Mouse (Mus musculus) gastrocnemius, postnatal 36 days (tissue): ENCODE measurements around the gene Tfeb. TPM values are rescaled to one million over a fixed set of nuclear protein-coding genes. Genes with fewer than 3 reads are reported as not detected.

Experiments used
- DNase-seq, 2 experiments: peaks; one replicate each; pipeline ENCODE4 v3.0.0; 2022
- intact Hi-C: fragments of 180-260 bp; cut with DNase I; formaldehyde crosslinking; loops from one replicate; pipeline ENCODE4 v1.15.1; 2025
- total RNA-seq, 2 experiments: library from RNA; stranded (reverse); gene quantifications; 2 replicates each; pipeline ENCODE4 v1.2.3; 2021

Gene Tfeb
- total RNA-seq, 2 experiments from 2014 or later = 72.7 to 75.2 TPM

- intact Hi-C loops = no loop called here
- DNase-seq = no peak
These were observed 27.9 kb upstream of the Tfeb start for GRCm38 (mm10) chr17:47708972-47709371.

- DNase-seq = no peak
- intact Hi-C loops = no loop called here
These were observed 26.8 kb upstream of the Tfeb start for GRCm38 (mm10) chr17:47710036-47710435.

- intact Hi-C loops = no loop called here
- no peak for DNase-seq
These were observed 24.9 kb upstream of the Tfeb start for GRCm38 (mm10) chr17:47711883-47712282.

GRCm38 (mm10) chr17:47712889-47713571, 23.8 kb upstream of the Tfeb start:
- intact Hi-C loops = no loop called here

GRCm38 (mm10) chr17:47715037-47715436, 21.8 kb upstream of the Tfeb start:
- no peak for DNase-seq
- intact Hi-C loops = no loop called here

More at GRCm38 (mm10) chr17:47712889-47713571, 23.8 kb upstream of the Tfeb start:
- DNase-seq = no peak

- DNase-seq = no peak
- intact Hi-C loops = no loop called here
These were observed 15.6 kb upstream of the Tfeb start for GRCm38 (mm10) chr17:47721183-47721582.

- intact Hi-C loops = no loop called here
- no peak for DNase-seq
These were observed 10.3 kb upstream of the Tfeb start, which contains the start of gene Pgc for GRCm38 (mm10) chr17:47726566-47726965. Gene Pgc, plus strand, starts transcription at chr17:47726842.

GRCm38 (mm10) chr17:47730633-47731575, 5.9 kb upstream of the Tfeb start:
- no peak for DNase-seq
- intact Hi-C loops = no loop called here

GRCm38 (mm10) chr17:47735553-47736100, 1.2 kb upstream of the Tfeb start:
- intact Hi-C loops = no loop called here
- DNase-seq = no peak

GRCm38 (mm10) chr17:47737271-47738065, 638 bp downstream of the Tfeb start:
- intact Hi-C loops = no loop called here
- peak; percentile 90 to 92 for DNase-seq

- peak; percentile 57 to 62 for DNase-seq
- intact Hi-C loops = no loop called here
These were observed 1.4 kb downstream of the Tfeb start for GRCm38 (mm10) chr17:47738066-47738878.

- no peak for DNase-seq
- intact Hi-C loops = no loop called here
These were observed 2.3 kb downstream of the Tfeb start for GRCm38 (mm10) chr17:47738879-47739798.

- intact Hi-C loops = no loop called here
- DNase-seq = no peak
These were observed 3.4 kb downstream of the Tfeb start for GRCm38 (mm10) chr17:47740186-47740585.

GRCm38 (mm10) chr17:47742991-47743734, 6.3 kb downstream of the Tfeb start:
- DNase-seq = no peak
- intact Hi-C loops = no loop called here

GRCm38 (mm10) chr17:47744086-47744485, 7.3 kb downstream of the Tfeb start:
- no peak for DNase-seq
- intact Hi-C loops = no loop called here

- DNase-seq = no peak
- intact Hi-C loops = no loop called here
These were observed 8.0 kb downstream of the Tfeb start for GRCm38 (mm10) chr17:47744746-47745368.
